Mouse (Mus musculus) c-Kit-positive CD71-positive TER-119-negative erythroid progenitor cells, embryonic 14.5 days (primary cell): ENCODE results near the gene Nap1l1.
"Not testable (repeated sequence)": the region's sequence is repeated elsewhere in the genome, so short reads cannot be mapped to it uniquely, and the experiment has no call there.

Source experiments
- DNase-seq: peaks from one replicate; pipeline ENCODE4 v3.0.0-alpha.2; 2013; ENCODE audit warnings: low read depth

The Nap1l1 gene

DNA sequence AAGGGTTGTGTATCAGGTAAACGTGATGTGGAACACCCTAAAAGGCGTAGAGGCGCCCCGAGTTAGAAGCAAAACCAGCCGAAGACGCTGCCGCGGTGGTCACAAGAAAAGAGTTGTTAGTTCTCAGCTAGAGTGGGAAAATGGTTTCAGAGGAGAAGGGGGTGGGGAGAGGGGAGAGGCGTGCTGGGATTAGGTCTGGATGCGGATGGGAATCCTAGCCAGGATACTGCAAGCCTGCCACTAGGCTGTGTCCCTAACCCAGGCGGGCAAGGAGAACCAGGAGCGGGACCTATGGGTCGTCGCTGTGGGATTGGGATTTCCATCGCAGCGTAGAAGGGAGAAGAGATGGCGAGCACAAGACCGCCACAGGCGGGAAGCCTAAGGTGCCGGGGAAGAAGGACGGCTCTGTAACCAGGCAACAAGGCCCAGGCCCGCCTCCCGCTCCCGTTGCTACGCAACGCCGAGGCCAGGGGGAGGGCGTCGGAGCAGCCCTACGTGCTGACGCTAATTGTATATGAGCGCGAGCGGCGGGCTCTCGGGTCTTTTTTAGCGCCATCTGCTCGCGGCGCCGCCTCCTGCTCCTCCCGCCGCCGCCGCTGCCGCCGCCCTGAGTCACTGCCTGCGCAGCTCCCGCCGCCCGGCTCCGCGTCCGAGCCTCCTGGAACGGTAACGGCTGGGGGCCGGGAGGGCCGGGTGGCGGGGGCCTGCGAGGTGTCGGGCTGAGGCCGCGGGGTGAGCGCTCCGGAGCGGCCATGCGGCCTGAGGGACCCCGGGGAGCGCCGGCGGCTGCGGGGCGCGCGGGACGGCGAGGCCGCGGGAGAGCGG lies at the start of gene Nap1l1:
Gene Nap1l1 (plus strand): TSS at position 538 of the 825 bp plus-strand sequence.
- DNase-seq, result peak; percentile 94

GRCm38 (mm10) chr10:111426491-111426890 lies 46.5 kb upstream of the Nap1l1 start:
- DNase-seq, result no peak

- DNase-seq, result no peak
These were observed 39.5 kb upstream of the Nap1l1 start for GRCm38 (mm10) chr10:111433502-111433901.

DNA sequence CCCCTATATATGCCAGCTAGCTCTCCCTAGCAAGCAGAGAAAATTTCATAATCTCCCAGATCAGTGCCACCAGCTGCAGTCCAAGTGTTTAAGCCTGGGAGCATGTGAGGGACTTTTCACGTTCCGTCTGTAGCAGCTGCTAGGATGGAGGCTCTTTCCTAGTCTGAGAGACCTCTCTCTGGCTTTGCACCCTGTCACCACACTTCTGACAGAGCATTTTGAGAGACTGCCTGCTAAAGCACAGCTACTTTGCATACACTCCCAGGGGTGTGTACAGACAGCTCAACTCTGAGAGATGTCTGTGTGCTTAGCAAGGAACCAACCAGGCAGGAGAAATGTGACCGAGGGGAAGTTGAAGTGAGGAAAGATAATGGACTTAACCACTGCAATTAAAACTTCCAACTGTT lies 32.0 kb upstream of the Nap1l1 start:
- DNase-seq, result no peak

GRCm38 (mm10) chr10:111444199-111444598 lies 28.8 kb upstream of the Nap1l1 start:
- DNase-seq, result no peak

DNA sequence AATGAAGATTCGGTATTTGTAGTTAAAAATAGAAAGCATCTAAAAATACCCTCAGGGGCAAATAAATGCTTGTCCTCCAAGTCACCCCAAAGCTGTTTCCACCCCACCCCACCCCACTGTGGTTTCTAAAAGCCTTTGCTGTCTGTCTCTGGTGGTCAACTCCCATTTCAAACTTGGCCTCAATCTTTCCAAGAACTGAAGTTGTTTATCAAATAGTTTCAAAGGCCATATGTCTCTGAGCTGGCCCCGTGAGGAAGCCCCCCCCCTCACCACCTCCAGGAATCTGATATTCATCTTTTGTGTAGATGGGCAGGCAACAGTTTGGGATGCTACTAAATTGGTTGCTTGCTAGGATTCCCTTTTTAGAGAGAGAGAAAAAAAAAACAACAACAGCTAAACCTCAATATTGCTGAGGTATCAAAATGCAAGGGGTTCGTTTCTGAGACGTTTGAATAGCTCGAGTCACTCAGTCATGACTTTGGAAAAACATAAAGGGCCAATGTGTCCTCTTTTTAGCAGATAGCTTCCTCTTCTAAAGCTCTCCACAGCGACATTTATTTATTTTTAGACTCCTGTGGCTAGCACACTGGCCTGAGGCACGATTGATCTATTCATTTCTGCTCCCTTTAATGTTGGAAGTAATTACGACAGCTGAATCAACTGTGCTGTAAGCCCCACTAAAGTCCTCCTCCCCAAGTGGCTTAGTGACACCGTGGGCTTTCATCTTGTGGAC lies 26.9 kb upstream of the Nap1l1 start:
- peak; percentile 19 for DNase-seq

DNA sequence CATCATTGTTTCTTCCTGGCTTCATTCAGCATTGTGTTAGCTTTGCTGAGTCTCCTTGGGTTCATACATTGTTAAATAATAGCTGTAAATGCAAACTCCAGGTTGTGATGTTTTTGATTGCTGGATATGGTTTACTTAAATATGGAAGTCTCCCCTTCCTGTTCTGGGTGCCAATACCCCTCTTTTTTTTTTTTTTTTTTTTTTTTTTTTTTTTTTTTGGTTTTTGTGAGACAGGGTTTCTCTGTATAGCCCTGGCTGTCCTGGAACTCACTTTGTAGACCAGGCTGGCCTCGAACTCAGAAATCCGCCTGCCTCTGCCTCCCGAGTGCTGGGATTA lies 26.4 kb upstream of the Nap1l1 start:
- not testable (repeated sequence) for DNase-seq

DNA sequence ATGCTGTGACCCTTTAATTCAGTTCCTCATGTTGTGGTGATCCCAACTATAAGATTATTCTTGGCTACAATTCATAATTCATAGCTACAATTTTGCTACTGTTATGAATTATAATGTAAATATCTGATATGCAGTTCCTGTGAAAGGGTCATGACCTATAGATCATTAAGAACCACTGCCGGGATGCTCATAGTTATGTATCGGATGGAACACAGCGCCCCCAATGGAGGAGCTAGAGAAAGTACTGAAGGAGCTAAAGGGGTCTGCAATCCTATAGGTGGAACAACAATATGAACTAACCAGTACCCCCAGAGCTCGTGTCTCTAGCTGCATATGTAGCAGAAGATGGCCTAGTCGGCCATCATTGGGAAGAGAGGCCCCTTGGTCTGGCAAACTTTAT lies 23.4 kb upstream of the Nap1l1 start:
- DNase-seq, result not testable (repeated sequence)

- no peak for DNase-seq
These were observed 21.2 kb upstream of the Nap1l1 start for GRCm38 (mm10) chr10:111451683-111452322.

DNA sequence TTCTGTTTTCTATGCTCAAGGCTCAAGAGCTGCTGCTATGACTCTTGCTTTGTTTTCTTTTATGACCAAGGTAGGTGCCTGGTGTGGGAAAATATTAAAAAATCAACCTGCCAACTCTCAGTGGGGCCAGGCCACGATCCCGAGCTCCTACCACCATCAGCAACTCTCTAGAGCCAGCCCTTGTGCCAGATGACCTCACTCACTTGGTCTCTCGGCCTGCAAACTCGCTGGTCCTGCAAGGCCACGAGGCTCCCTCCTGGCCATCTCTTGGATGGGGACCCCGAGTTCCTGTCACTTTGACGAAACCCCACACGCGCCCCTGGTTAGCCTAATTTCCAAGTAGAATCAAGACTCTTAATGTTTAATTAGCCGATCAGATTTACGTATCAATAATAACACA lies 20.6 kb upstream of the Nap1l1 start:
- DNase-seq, result no peak

DNA sequence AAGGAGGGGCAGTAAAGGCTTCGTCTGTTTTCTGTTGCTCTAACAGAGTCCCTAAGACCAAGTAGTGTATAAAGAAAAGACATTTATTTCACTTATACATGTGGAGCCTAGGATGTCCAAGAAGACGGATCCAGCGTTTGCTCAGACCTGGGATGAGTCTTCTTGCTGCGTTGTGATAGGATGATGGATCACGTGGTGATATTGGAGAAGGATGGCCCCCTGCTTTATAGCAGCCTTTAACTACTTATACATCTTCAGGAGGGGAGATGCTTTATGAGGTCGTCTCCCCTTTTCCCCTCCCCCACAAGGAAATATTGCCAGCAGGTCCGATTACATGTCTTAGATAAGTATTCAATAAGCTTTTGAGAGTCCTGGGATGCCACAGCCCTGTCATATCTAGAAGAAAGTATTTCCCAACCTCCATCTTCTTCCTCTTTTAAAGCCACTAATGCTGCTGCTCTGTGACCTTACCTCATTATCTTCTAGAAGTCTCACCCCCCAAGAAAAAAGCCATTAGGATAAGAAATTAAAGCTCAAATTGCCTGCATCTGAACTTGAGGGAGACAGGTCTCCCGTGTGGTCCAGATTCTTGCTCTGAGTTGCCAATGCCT lies 18.2 kb upstream of the Nap1l1 start:
- no peak for DNase-seq

DNA sequence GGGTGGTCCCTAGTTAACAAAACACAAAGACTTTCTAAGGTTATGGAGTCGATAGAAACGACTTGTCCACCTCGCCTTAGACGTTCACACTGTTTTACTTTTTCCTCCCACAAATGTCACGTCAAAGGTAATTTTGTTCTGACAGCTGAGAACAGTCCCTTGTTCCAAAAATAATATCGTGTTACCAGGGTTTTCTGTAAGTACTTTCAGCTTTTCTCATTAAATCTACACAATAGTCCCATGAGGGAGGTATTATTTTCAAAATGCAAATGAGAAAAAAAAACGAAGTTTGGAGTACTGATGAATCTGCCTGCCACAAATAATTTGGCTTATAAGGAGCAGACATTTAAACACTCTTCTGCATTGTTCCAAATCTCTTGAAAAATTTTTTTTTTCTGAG lies 14.9 kb upstream of the Nap1l1 start:
- no peak for DNase-seq

GRCm38 (mm10) chr10:111459040-111459439 lies 14.0 kb upstream of the Nap1l1 start:
- no peak for DNase-seq

DNA sequence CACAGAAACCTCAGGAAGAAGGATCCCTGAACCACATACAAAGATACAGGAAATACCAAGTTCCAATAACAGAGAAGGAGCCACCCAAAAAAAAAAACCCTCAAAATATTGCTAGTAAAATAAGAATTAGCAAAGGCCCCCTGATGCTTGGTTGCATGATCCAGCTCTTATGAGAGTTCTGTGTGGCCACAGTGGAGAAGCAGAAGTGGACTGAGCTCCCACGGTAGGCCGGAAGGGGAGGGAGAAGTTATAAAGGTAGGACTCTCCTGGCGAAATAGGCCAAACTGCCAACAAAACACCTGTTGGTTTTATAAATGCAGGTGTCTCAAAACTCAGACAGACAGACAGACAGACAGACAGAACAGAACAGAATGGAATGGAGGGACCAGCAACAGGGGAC lies 13.1 kb upstream of the Nap1l1 start:
- no peak for DNase-seq

DNA sequence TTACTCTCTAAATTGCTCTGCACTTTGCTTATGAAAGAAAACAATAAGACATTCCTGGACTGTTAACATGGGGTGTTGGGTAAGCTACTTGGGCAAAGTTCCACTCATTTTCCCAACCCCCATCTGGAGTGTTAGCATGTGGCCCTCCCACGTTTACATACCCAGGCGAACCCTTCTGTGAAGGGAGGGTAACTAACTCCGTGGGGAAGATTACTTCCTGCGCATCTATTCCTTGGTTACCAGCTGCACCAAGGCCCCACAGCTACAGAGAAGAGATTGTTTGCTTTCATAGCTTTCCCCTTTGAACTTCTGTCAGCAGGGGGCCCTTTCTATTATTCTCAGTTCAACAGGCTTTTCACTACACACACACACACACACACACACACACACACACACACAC lies 12.6 kb upstream of the Nap1l1 start:
- no peak for DNase-seq

GRCm38 (mm10) chr10:111464833-111465232 lies 8.2 kb upstream of the Nap1l1 start:
- DNase-seq, result no peak

DNA sequence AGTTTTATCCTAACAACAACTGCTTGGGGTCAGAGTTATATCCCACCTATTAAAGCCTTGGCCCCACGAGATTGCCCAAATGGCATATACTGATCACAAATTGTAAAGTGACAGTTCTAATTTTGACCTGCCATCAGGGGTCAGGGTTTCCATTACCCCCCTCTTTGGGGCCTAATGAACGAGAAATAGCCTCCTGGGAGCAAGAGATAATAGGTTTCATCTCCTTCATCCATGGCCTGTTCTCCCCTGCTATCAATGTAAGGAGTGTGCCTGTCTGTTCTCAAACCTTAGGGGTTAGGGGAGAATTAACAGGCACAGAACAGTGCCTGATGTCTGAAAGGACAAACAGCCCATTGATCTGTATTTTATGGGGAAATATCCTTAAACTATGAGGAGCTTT lies 7.6 kb upstream of the Nap1l1 start:
- DNase-seq, result no peak

DNA sequence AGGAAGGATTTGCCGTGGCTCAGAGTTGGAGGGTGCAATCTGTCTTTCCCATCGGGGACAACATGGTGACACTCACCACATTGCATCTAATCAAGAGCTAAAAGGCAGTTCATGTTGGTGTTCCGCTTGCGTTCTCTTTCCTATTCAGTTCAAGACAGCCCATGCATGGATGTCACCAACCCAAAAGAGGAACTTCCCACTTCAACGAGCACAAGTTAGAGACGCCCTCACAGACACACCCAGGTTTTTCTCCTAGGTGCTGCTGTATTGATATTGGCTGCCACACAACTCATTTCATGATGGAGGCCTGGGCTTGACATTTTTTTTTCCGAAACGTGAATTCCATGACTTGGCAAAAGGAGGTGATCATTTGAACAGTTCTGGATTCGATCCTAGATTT lies 1.9 kb upstream of the Nap1l1 start:
- no peak for DNase-seq

DNA sequence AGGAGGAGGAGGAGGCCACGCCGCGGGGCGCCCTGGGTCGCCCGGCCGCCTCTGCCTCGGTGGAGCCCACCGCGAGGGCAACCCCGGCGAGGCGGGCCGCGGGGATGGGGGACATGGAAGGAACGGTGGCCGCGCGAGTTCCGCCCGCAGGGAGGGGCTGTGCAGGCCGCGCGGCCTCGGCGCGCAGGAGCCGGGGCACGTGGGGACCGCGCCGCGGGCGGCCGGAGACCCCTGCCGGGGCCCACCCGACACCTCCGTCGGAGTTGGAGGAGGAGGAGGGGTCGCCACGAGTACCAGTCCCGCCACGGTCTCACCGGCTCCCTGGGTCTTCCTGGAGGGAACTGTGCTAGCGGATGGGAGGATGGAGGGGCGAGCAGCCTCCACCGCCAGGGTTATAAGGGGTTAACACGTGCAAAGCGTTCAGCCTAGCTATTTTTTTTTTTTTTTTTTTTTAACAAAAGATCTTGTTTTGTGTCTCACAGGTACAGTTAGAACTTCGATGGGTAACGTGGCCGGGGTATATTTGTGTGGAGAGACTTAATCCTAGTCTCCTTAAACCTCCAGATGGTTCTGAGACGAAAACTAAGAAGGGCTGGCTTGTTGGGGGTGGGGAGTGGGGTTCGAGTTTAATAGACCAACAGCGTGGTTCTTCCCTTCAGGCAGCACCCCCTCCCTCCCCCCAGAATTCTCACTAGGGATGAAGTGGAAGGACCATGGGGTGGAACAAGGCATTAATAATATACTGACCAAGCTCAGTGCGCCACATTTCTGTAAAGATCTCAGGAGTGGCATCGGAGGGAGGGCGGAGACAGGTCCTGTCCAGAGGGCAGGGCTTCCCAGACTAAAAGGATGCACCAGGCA lies 718 bp downstream of the Nap1l1 start:
- no peak for DNase-seq

DNA sequence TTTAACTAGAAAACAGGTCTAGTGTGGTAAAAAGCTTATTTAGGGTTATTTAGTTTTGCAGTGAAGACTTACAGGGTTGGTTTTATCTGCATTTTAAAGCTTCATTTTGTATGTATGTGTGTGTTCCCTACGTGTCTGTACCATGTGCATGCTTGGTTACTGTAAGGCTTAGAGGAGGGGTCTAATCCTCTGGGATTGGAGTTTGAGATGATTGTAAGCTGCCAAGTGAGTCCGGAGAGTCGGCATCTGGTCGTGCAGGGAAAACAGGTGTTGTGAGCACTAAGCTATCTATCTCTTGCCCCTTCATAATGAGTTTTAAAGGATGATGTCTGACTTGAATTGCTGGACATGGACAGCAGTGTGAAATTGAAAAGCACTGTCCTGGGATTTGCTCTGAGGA lies 3.3 kb downstream of the Nap1l1 start:
- DNase-seq, result no peak

DNA sequence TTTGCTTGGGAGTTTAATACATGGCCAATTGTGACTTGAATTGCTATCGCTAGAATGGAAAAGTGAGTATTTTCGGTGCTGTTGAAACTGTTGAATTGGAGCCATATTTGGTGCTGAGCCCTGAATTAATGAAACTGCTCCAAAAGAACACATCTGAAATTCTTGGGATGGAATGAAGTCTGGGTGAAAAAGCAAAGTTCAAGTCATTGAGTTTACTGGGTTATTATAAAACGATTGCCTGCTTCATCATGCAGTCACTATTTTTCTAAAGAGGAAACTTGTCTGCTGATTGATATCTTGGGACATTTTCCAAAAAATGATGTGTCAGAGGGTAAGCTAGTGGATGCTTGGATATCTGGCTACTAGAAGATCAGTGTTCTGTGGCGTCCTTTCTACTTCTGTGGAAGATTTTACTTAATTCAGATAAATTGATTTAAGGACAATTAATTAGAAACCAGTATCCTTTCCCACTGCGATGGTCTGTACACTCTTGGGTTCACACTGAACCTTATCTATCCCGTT lies 4.0 kb downstream of the Nap1l1 start:
- DNase-seq, result no peak
